Comparison of ENCODE assay signal across 9 mouse cellular contexts in the genomic region with DNA sequence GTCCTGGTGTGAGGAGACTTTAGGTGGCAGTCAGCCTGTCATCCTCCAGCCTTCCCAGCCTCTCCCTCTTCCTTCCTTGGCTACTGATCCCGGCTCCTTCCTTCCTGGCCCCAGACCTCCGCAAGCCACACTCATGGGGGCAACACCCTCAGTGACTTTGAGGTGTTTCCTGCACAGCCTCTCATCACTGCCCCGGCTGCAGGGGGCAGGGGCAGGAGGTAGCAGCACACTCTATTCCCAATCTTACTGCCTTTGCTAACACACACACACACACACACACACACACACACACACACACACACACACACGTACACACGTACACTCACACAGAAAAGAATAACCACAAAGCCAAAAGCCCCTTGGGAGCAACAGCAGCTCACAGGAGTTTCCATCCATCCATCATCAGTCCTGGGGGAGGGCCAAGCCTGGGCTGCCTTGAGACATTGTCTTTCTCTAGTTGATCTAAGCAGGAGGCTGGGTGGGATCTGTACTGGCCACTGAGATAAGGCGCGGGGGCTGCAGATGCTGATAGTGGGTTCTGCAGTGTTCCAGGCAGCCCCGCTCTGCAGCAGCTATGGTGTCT. TPM values are rescaled to one million over a fixed set of nuclear protein-coding genes. Genes with fewer than 3 reads are reported as not detected.
A peak's percentile ranks its signal among the peaks of the same experiment; 100 is the strongest.
DNase-seq lines count a peak whose midpoint lies in the region; ATAC-seq lines count a peak whose summit lies in the region.
"Had no signal": no experiment of that assay in that cellular context is flagged by ENCODE, and none has a peak within 500 bp of the region (broad histone marks: within the 10 kb centered on the region; RNA-seq: fewer than 3 reads in every experiment).

No protein-coding gene starts in this region.

- H3K9me3 ChIP-seq in hindbrain, embryonic 13.5 days: no peaks in the 10 kb centered on the region
- H3K9me3 ChIP-seq in liver, embryonic 16.5 days (replicated peaks; ENCODE audit: control insufficient read depth, low read length): no peaks in the 10 kb centered on the region
- H3K9me3 ChIP-seq: embryonic facial prominence, embryonic 15.5 days had no signal

- H3K27me3 ChIP-seq in hindbrain, embryonic 13.5 days: peaks cover 68% of the 10 kb centered on the region
- peaks cover 11% of the 10 kb centered on the region for H3K27me3 ChIP-seq in liver, embryonic 16.5 days (ENCODE audit: control insufficient read depth, insufficient read depth, low read depth, low read length)

- peaks cover 26% of the 10 kb centered on the region for H3K4me1 ChIP-seq in hindbrain, embryonic 13.5 days (replicated peaks)
- peaks cover 86% of the 10 kb centered on the region for H3K4me1 ChIP-seq in liver, embryonic 16.5 days (ENCODE audit: control insufficient read depth, low read depth, low read length)

- DNase-seq in heart, adult 11 months: peak; percentile 94
- no peak for DNase-seq in heart, postnatal 36 days
- DNase-seq in adipocyte (ENCODE audit: low spot score): peak; percentile 39
- DNase-seq in gastrocnemius, adult 18-20 months (ENCODE audit: low spot score): no peak
- no peak for DNase-seq in left cerebral cortex, postnatal 36 days (ENCODE audit: low spot score in 2 of 2)
- DNase-seq in cerebellum, adult 8-10 months: no peak

- peak overlapping the region; percentile 62; the same call in 1 of the 2 replicates for H3K27ac ChIP-seq in hindbrain, embryonic 13.5 days
- peak overlapping the region; percentile 80 for H3K27ac ChIP-seq in liver, embryonic 16.5 days (ENCODE audit: low read length)
- H3K27ac ChIP-seq: embryonic facial prominence, embryonic 15.5 days had no signal

- peak overlapping the region; percentile 39; the same call in 1 of the 2 replicates for H3K9ac ChIP-seq in hindbrain, embryonic 13.5 days
- peak overlapping the region; percentile 49 for H3K9ac ChIP-seq in liver, embryonic 16.5 days (ENCODE audit: low read depth, low read length)
- H3K9ac ChIP-seq: embryonic facial prominence, embryonic 15.5 days had no signal

- H3K4me2 ChIP-seq in hindbrain, embryonic 13.5 days: 0 out of 2 replicates have a peak overlapping the region, but pooled peaks have one; percentile 15
- H3K4me2 ChIP-seq in liver, embryonic 16.5 days (ENCODE audit: low read depth, low read length): peak overlapping the region; percentile 40
- H3K4me2 ChIP-seq: embryonic facial prominence, embryonic 15.5 days had no signal

- no peak overlapping the region for H3K4me3 ChIP-seq in hindbrain, embryonic 13.5 days
- 0 out of 2 replicates have a peak overlapping the region, but pooled peaks have one; percentile 5 for H3K4me3 ChIP-seq in liver, embryonic 16.5 days (ENCODE audit: low read depth, low read length)
- H3K4me3 ChIP-seq: embryonic facial prominence, embryonic 15.5 days had no signal

- intact Hi-C loops in heart, postnatal 36 days (cut with DNase I): no loop called here
- intact Hi-C loops in left cerebral cortex, postnatal 36 days (cut with DNase I): no loop called here

- 51% methylated on average over 7 of the region's 8 CpGs for WGBS in hindbrain, embryonic 13.5 days
- WGBS in liver, embryonic 16.5 days (ENCODE audit: insufficient replicate concordance): 12% methylated on average over 8 of the region's 8 CpGs

- ATAC-seq in hindbrain, embryonic 13.5 days (ENCODE audit: low FRiP score): 0 out of 2 replicates have a peak, but pooled peaks have one; percentile 21
- ATAC-seq in liver, embryonic 16.5 days (ENCODE audit: low read depth): peak; percentile 90

- H3K36me3 ChIP-seq in hindbrain, embryonic 13.5 days: no peaks in the 10 kb centered on the region
- H3K36me3 ChIP-seq in liver, embryonic 16.5 days (ENCODE audit: control insufficient read depth, insufficient read depth): no peaks in the 10 kb centered on the region
- H3K36me3 ChIP-seq: embryonic facial prominence, embryonic 15.5 days had no signal

RNA-seq across cellular contexts. Expression of a gene that starts 7.4 kb away (rescaled TPM):
- 10 to 100 TPM; 32.7 to 38.8 TPM for total RNA-seq in heart, postnatal 36 days (2021)
- 1.6 and 1.8 TPM in 2 replicates for polyA plus RNA-seq in hindbrain, embryonic 13.5 days (2015; fragmentation: Nextera tagmentation; extraction: Ambion mirVana)
- polyA plus RNA-seq in liver, embryonic 16.5 days (2015; fragmentation: Nextera tagmentation; extraction: Ambion mirVana): 71.9 and 77.2 TPM in 2 replicates
- total RNA-seq in gastrocnemius, adult 18-20 months (2021): 10 to 100 TPM; 38.8 to 52.9 TPM
- total RNA-seq in left cerebral cortex, postnatal 36 days (2021): 1 to 10 TPM in 1 of 2 experiments, under 1 TPM in 1; 0.77 to 1.2 TPM

RNA-seq across cellular contexts. Expression of a gene that starts 18.0 kb away (rescaled TPM):
- 1 to 10 TPM; 2.9 to 3.0 TPM for total RNA-seq in heart, postnatal 36 days (2021)
- polyA plus RNA-seq in hindbrain, embryonic 13.5 days (2015; fragmentation: Nextera tagmentation; extraction: Ambion mirVana): 2.0 and 2.1 TPM in 2 replicates
- polyA plus RNA-seq in liver, embryonic 16.5 days (2015; fragmentation: Nextera tagmentation; extraction: Ambion mirVana): 23.4 and 28.5 TPM in 2 replicates
- total RNA-seq in gastrocnemius, adult 18-20 months (2021): 1 to 10 TPM; 2.0 to 3.4 TPM
- 1 to 10 TPM; 1.1 to 1.4 TPM for total RNA-seq in left cerebral cortex, postnatal 36 days (2021)

RNA-seq across cellular contexts. Expression of a gene that starts 28.2 kb away (rescaled TPM):
- total RNA-seq in heart, postnatal 36 days (2021): not detected
- 0.26 and 0.52 TPM in 2 replicates for polyA plus RNA-seq in hindbrain, embryonic 13.5 days (2015; fragmentation: Nextera tagmentation; extraction: Ambion mirVana)
- polyA plus RNA-seq in liver, embryonic 16.5 days (2015; fragmentation: Nextera tagmentation; extraction: Ambion mirVana): not detected in 2 replicates
- not detected for total RNA-seq in gastrocnemius, adult 18-20 months (2021)
- total RNA-seq in left cerebral cortex, postnatal 36 days (2021): 1 to 10 TPM; 1.2 to 1.9 TPM

RNA-seq across cellular contexts. Expression of a gene that starts 50.8 kb away (rescaled TPM):
- under 1 TPM; 0.57 to 0.58 TPM for total RNA-seq in heart, postnatal 36 days (2021)
- 1.7 and 2.0 TPM in 2 replicates for polyA plus RNA-seq in hindbrain, embryonic 13.5 days (2015; fragmentation: Nextera tagmentation; extraction: Ambion mirVana)
- polyA plus RNA-seq in liver, embryonic 16.5 days (2015; fragmentation: Nextera tagmentation; extraction: Ambion mirVana): 0.46 and 0.52 TPM in 2 replicates
- total RNA-seq in gastrocnemius, adult 18-20 months (2021): under 1 TPM in 1 of 2 experiments, not detected in 1; 0.18 TPM
- total RNA-seq in left cerebral cortex, postnatal 36 days (2021): 1 to 10 TPM; 4.0 to 4.5 TPM

RNA-seq across cellular contexts. Expression of a gene that starts 57.3 kb away (rescaled TPM):
- 10 to 100 TPM; 54.6 to 62.5 TPM for total RNA-seq in heart, postnatal 36 days (2021)
- polyA plus RNA-seq in hindbrain, embryonic 13.5 days (2015; fragmentation: Nextera tagmentation; extraction: Ambion mirVana): 35.0 and 36.5 TPM in 2 replicates
- 8.1 and 10.1 TPM in 2 replicates for polyA plus RNA-seq in liver, embryonic 16.5 days (2015; fragmentation: Nextera tagmentation; extraction: Ambion mirVana)
- total RNA-seq in gastrocnemius, adult 18-20 months (2021): 10 to 100 TPM; 17.3 to 21.2 TPM
- total RNA-seq in left cerebral cortex, postnatal 36 days (2021): 100 to 1,000 TPM; 146 to 152 TPM

Comparison
In these comparisons a context has a peak if more than half of its experiments do, and no peak if none do; other contexts are left out.
1. DNase-seq: peak in heart, adult 11 months (single experiment) and adipocyte (single experiment); none in heart, postnatal 36 days (0 of 2), gastrocnemius, adult 18-20 months (single experiment), left cerebral cortex, postnatal 36 days (0 of 2) and cerebellum, adult 8-10 months (single experiment).
2. RNA of a gene that starts 7.4 kb away (total RNA-seq): 38.8 to 52.9 TPM in gastrocnemius, adult 18-20 months and 32.7 to 38.8 TPM in heart, postnatal 36 days; 0.77 to 1.2 TPM in left cerebral cortex, postnatal 36 days; every median in the first group is over 10 times any median in the second.